Mouse (Mus musculus): ENCODE data around the gene Pitx3.

Gene Pitx3

DNA sequence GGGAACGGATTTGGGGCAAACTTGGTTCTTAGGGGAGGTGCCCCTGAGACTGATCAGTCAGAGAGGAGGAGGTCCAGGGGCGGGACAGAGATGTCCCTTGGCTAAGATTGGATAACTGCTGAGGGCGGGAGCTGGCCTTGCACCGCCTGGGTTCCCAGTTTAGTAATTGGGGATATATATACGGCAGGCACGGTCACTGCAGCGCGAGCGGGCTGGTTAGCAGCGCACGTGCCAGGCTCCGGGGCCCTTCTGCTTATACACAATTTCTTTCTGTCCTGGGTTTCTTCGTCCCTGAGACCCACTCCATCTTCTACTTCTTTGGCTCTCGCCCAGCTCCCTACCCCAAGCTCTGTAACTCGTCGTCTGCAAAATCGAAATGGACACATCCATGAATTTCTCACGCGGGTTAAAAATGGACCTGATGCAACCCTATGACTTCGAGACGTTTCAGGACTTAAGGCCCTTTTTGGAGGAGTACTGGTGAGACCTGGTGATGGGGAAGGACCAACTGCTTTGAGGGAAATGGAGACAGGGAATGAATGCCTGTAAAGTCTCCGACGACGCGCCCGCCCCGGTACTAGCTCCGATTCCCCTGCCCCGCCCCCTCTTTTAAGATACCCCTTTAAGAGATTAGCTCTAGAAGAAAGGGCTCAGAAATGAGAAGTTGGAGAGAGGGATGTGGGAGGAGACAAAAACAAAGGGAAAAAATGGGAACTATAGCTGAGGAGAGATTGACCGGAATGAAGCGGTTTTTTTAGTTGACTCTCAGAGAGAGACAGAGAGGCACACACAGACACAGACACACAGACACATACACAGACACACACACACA, 16.2 kb downstream of the Pitx3 start, which contains the start of gene Elovl3:
Elovl3 (plus strand) TSS at position 204 of the 832 bp plus-strand sequence.
- 3% methylated on average over 31 of the region's 31 CpGs for WGBS

DNA sequence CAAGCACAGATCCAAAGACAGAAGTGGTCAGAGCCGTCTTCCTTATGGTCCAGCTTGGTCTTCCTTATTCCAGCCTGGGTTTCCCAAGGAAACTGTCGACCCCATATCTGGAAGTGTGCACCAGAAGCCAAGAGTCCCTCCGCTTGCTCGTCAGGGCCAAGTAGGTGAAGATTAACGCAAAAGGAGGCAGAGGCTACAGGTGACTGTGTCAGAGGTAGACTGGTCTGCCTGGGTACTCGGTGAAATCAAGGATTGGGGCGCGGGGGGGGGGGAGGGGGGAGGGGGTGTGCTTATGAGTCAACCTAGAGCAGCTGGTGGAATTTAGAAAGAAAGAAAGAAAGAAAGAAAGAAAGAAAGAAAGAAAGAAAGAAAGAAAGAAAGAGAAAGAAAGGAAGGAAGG, 16.8 kb downstream of the Pitx3 start:
- WGBS: 8% methylated on average over 8 of the region's 8 CpGs

DNA sequence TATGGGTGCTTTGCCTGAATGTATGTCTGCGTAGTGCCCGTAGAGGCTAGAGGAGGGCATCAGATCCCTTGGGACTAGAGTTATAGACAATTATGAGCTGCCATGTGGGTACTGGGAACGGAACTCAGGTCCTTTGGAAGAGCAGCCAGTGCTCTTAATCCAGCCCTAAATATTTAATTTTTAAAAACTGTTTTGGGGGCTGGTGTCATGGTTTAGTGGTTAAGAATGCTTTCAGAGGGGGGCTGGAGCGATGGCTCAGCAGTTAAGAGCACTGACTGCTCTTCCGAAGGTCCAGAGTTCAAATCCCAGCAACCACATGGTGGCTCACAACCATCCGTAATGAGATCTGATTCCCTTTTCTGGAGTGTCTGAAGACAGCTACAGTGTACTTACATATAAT, 18.4 kb downstream of the Pitx3 start:
- 86% methylated on average over 6 of the region's 6 CpGs for WGBS

DNA sequence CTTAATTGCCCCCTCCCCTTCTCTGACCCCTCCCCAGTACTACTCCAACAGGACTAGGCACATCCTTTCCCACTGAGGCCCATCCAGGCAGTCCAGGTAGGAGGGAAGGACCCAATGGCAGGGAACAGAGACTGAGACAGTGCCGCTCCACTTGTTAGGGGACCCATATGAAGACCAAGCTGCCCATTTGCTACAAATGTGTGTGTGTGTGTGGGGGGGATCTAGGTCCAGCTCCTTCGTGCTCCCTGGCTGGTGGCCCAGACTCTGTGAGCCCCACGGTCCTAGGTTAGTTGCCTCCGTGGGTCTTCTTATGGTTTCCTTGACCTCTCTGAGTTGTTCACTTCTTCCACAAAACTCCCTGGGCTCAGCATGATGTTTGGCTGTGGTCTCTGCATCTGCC, 21.8 kb downstream of the Pitx3 start:
- 86% methylated on average over 4 of the region's 4 CpGs for WGBS

DNA sequence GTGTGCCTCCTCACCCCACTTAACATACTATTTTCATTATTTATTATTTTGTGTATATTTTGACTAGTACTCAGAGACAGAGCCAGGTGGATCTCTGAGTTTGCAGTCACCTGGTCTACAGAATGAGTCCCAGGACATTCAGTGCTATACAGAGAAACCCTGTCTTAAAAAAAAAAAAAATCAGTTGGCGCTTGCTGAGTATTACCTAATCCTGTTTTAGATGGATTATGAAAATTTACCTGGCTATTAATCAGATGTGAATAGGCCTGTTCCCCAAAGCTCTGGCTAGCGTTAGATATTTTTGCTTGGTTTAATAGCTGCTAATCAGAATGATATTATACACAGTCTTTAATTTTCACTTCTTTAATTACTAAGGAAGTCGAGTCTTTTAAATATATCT, 24.2 kb downstream of the Pitx3 start:
- 84% methylated on average over 3 of the region's 3 CpGs for WGBS

DNA sequence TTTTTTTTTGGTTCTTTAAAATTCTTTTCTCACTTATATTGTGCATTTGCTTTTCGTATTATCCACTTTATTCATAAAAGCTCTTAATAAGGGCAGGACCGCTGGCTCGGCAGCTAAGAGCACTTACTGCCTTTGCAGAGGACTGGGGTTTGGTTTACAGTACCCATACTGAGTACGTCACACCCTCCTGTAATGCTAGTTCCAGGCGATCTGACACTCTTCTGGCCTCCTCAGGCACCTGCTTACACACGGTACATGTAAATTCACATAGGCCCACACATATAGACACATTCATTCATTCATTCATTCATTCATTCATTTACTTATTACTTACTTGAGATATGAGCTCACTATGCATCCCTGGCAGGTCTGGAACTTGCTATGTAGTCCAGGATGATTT, 27.3 kb downstream of the Pitx3 start:
- WGBS: 82% methylated on average over 6 of the region's 6 CpGs

DNA sequence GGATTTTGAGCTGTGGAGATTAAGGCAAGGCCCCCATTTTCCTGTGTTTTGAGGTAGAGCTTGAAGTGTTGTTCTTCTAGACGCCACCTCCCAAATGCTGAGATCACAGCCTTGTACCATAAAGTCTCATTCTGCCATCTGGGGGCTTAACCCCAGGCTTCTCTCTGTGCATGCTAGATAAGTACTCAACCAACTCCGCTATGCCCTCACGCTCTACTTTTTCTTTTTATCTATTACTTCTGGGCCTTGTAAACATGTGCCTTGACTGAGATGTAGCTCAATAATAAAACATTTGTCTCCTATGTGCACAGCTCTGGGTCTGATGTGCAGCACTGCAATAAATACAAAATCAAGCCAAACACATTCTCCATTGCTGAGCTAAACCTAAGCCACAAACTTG, 28.7 kb downstream of the Pitx3 start:
- WGBS: 97% methylated on average over 3 of the region's 3 CpGs

DNA sequence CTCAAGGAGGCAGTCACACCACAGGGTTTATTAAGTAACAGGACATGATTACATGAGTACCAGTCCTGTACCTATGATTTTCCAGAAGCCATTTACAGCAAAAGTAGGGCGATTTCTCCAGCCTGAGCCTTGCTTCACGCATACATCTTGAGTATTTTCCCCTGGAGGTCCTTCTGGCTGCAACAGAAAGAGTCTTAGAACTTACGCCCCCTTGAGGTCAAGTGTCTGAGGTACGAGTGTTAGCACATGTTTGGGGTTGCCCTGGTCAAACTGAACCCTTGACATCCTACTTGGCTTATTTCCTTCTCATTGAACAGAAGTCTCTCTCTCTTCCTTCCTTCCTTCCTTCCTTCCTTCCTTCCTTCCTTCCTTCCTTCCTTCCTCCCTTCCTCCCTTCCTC, 33.5 kb downstream of the Pitx3 start:
- WGBS: 70% methylated on average over 4 of the region's 4 CpGs

DNA sequence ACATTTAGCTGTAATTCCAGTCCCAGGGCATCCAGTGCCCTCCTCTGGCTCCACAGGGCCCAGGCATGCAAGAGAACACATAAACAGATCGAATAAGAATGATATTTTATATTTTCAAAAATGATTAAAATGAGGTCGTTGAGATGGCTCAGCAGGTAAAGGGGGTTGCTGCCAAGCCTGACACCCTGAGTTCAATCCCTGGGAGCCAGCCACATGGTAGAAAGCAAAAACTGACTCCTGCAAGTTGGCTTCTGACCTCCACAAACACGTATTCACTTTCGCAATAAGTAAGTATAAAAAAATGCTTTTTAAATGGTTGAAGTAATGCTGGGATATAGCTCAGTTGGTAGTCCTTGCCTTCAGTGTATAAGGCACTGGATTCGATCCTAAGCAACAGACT, 37.3 kb downstream of the Pitx3 start:
- 89% methylated on average over 5 of the region's 5 CpGs for WGBS

DNA sequence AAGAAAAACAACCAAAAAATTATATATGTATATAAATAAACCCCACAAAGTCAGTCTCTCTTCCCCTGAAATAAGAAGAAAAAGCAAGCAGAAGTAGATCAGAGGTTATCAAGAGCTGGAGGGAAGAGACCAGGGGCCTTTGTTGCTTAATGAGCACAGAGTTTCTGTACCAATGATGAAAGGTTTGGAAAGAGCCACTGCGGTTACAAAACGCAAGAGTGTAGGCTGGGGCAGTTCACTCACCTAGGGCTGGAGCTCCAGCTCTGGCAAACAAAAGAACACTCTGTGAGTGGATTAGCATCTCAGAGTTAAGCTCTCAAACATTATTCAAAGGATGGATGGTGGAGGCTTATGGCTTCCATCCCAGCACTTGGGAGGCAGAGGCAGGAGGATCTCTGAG, 37.9 kb downstream of the Pitx3 start:
- 83% methylated on average over 2 of the region's 2 CpGs for WGBS

DNA sequence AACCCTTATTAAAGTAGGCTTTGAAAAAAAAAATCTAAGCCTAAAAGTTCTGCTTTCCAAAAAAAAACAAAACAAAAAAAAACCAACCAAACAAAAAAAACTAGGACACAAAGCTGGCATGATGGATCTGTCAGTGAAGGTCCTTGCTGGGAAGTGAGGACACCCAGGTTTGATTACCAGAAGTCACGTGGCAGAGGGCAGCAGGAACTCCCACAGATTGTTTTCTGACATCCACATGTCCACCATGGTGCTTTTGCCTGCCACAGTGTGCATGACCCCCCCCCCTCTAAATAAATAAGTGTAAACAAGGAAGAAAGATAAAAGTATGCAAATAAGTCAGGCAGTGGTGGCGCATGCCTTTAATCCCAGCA, 44.0 kb downstream of the Pitx3 start:
- WGBS: 88% methylated on average over 2 of the region's 2 CpGs

DNA sequence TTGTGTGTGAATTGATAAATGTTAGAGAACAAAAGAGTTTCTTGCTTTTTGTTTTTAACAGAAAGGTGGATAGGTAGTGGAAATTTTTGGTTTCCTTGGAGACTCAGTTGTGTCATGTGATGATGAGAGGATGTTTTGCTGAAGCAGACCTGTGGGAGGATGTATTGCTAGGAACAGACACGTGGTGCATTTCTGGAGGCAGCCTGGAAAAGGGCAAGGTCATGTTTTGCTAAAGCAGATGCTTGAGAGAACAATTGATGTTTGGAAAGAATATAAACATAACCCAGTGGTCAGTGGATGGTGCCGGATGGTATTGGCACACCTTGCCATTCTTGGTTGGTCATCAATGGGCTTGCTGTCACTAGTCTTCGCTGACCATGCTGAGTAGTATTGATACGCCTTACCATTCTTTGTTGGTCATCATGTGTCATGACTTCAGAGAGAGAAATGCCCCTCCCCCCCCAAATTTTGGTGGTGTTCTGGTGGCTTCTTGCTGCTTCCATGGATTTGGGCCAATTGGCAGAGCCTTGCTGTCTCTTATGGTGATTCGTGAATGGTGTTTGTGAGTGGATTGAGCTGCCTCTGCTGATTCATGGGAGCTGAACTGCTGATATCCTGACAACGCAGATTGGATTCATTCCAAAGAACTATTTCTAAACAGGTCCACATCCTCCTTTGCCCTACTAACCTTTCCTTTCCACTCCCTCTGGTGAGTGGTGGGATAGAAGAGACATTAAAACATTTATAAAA, 44.5 kb downstream of the Pitx3 start:
- 68% methylated on average over 6 of the region's 6 CpGs for whole genome bisulfite sequencing

DNA sequence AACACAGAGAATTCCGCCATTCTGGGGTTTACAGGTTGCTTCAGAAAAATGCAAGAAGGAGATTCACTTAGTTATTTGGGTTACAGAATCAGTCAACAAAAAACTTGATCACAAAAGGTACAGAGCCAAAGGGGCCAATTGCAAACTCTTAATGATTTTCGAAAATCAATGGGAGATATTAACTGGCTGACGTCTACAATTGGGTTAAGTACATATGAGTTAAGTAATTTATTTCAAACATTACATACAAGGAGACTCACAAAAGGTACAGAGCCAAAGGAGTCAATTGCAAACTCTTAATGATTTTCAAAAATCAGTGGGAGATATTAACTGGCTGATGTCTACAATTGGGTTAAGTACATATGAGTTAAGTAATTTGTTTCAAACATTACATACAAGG, 48.6 kb downstream of the Pitx3 start:
- WGBS: 90% methylated on average over 3 of the region's 3 CpGs

DNA sequence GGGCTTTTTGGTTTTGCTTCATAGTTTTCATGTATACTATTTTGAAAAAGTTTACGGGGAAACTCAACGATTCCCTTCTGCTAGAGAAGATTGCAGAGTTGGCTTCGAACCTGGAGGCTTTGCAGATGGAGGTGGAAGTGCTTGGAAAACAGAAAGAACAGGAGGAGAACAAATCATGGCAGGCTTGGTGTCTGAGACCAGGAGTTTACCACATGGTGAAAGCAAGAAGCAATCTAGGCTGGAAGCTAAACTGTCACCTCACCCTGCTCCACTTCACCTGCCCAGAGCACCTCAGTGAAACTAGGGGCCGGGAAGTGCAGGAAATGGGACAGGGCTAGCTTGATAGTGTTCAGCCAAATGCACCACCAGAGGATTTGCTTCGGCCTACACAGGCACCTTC, 51.7 kb downstream of the Pitx3 start:
- 82% methylated on average over 5 of the region's 5 CpGs for WGBS

DNA sequence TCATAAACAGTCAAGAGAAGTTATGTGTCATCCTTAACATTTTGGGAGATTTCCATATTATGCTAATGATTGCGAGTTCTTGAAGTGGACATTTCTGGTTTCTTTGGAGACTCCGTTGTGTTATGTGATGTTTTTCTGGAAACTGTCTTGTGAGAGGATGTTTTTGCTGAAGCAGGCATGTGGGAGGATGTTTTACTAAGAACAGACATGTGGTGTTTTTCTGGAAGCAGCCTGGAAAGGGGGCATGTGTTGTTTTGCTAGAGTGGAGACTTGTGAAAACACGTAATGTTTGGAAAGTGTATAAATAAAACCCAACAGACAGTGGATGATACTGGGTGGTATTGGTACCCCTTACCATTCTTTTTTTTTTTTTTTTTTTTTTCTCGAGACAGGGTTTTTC, 52.8 kb downstream of the Pitx3 start:
- 48% methylated on average over 4 of the region's 4 CpGs for WGBS

DNA sequence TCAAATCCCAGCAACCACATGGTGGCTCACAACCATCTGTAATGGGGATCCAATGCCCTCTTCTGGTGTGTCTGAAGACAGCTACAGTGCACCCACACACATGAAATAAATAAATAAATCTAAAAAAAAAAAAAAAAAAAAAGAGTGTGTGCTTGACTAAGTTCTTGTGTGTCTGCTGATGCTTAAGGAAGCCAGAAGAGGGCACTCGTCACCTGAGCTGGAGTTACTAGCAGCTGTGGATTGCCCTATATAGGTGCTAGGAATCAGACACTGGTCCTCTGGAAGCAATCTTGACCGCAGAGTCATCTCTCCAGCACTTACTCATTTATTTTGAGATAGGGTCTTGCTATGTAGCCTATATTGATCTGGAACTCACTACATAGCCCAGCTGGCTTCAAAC, 54.0 kb downstream of the Pitx3 start:
- 93% methylated on average over 2 of the region's 2 CpGs for WGBS

DNA sequence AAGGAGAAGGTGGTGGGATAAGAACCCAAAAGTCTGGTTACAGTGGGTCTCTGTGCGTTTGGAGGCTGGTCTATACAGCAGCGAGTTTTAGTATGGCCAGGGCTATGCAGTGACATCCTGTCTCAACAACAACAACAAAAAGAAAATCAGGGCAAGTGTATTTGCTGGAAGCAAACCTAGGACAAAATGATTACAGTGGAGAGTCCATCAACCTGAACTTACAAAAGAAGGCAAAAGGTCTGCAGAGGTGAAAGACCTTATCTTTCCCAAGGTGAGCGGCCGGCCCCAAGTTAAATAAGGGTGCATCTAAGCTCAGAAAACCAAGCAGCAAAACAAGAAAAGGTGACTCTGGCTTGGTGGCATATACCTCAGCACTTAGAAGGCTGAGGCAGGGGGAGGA, 56.5 kb downstream of the Pitx3 start:
- 89% methylated on average over 4 of the region's 4 CpGs for WGBS

DNA sequence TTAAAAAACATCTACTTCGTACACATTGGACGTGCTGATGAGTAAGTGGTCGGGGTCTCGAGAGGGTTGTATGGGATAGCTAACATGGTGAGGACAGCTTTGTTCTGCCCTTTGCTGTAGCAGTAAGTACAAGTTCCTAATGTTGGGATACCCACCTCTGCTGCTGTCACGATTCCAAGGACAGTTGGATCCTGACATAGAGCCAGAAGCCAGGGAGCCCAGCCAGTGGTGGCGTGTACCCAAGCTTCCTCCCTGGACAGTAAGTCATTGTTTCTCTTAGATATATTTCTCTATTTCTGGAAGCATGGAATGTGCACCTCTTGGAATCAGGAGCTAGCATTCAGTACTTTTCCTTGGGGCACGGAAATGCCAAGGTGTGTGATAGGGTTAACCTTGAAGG, 60.3 kb downstream of the Pitx3 start:
- 64% methylated on average over 7 of the region's 7 CpGs for WGBS

DNA sequence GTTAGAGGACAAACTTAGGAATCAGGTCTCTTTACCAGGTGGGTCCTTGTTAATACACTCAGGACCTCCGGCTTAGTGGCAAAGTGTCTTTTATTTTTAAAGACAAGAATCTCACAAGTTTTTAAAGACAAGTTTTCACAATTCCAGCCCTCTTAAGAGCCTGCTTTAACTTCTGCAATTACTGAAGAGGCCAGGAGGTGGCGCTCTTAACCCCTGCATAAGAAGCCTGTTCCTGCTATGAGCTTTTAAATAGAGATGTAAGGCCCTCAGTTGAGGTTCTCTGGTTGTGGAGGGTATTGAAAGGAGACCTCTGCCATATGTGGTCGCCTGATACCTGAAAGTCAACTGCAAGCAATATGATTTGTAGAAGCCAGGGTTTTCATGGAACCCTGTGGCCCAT, 61.8 kb downstream of the Pitx3 start:
- WGBS: 48% methylated on average over 3 of the region's 3 CpGs
